Mouse (Mus musculus) hindlimb bud, embryonic 11.5 days (tissue): ENCODE results near the gene Rpl10a.
"Not testable (repeated sequence)": the region's sequence is repeated elsewhere in the genome, so short reads cannot be mapped to it uniquely, and the experiment has no call there.

Experiments
- DNase-seq: peaks from one replicate; pipeline ENCODE4 v3.0.0-alpha.2; 2012; ENCODE audit warnings: low read depth, low spot score; ENCODE audit errors: extremely low spot score

Rpl10a gene

DNA sequence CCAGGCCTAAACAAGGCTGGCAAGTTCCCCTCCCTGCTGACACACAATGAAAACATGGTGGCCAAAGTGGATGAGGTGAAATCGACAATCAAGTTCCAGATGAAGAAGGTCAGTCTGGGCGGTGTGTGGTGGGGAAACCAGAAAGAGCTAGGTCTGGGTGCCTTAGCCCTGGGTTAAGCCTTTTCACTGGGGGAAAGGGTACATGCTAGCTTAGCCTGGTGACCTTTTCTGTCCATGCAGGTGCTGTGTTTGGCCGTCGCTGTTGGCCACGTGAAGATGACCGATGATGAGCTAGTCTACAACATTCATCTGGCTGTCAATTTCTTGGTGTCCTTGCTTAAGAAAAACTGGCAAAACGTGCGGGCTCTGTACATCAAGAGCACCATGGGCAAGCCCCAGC is 2.3 kb downstream of the Rpl10a start:
- DNase-seq: not testable (repeated sequence)

GRCm38 (mm10) chr17:28331241-28332112 is 3.2 kb downstream of the Rpl10a start:
- no peak for DNase-seq

DNA sequence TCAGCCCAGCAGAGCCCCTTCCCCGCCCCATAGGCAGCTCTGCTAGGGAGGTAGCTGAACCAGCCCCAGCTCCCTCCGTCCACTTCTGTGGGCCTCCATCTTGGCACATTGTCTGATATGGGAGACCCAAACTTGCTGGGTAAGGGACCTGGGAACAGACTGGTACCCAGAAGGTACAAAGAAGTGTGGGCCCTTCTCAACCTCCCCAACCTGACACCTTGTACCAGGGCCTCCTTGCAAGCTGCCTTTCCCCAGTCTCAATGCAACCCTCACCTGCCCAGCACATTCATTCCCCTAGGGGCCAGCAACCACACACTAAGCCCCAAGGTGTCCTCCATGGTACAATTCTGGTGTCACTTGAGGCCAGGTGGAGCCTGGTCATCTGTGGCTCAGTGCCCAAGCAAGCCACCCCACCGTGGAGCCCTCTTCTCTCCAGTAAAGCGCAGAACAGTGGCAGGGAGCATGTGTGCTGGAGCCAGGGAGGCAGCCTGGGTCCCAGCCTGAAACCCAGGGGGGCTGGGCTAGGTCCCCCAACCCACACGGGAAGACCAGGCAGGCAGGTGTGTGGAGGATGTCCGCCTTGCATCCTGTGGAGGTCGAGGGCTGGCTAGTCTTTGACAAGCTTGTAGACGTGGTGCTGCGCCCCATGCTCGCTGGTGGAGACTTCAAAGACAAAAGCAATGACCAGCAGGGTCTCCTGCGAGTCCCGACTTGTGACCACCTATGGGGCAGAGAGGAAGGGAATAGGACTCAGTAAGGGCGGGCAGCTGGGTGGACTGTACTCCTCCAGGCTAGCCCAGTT is 4.0 kb downstream of the Rpl10a start:
- no peak for DNase-seq

DNA sequence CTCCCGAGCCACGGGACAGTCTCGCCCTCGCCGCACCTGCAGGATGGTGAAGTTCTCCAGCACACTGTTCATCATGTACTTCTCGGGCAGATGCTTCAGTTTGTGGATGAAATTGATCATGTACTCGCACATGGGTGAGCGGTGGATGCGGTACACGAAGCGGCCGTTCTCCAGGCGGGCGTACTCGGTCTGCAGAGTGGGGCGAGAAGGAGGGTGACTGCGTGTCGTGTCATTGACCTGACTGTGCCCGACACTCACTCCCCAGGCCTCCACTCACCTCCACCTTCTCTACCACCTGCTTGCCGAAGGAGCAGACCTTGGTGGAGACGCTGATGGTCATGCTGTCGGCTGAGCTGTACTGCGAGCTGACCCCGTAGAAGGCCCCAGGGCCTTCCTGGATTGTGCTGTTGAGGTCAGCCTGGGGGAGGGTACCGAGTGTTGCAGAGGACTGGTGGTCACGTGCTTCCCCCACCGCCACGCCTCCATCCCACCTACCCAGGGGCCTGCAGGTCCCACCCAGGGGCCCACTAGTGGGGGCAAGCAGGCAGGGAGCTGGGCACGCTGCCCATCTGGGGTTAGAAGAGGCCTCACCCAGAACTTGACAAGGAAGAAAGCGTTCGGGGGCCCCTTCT is 4.8 kb downstream of the Rpl10a start:
- no peak for DNase-seq

GRCm38 (mm10) chr17:28335267-28335666 is 7.0 kb downstream of the Rpl10a start:
- no peak for DNase-seq

GRCm38 (mm10) chr17:28337547-28337946 is 9.3 kb downstream of the Rpl10a start:
- no peak for DNase-seq

DNA sequence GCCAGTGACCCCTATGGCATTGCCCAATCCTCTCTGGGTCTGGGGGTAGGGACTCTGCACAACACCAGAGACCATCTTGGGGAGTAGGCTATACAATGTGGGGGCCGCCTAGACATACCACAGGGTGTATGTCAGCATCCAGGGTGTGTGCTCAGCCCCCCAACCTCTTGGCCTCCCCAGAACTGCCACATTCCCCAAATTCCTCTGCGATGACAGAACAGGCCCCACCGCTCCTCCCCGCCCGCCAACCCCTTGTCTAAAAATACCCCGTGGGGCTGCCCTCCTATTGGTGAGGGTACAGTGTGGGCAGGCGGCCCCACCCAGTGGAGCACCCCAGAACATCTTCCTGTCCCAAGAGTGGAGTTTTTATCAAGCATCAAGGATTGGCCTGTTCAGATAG is 12.3 kb downstream of the Rpl10a start:
- DNase-seq: no peak

GRCm38 (mm10) chr17:28341091-28341490 is 12.8 kb downstream of the Rpl10a start:
- no peak for DNase-seq

GRCm38 (mm10) chr17:28344050-28344607 is 15.9 kb downstream of the Rpl10a start:
- DNase-seq: no peak

DNA sequence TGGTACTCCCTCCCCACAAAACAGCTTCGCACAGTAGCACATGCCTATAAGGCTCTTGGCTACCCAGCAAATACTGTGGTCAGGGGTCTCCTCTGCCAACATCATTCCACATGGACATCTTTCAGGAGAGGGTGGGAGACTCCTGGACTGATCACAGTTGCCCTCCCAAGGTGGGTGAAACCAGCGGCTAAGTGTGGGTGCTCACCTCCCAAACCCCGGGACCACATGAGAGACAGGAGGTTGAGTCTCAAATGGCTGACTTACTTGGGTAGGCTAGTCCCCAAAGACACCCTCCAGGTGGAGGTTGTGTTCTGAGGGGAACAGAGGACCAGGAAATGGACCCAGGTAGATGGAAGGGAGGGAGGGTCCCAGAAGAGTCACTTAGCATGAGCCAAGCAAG is 16.4 kb downstream of the Rpl10a start:
- no peak for DNase-seq

DNA sequence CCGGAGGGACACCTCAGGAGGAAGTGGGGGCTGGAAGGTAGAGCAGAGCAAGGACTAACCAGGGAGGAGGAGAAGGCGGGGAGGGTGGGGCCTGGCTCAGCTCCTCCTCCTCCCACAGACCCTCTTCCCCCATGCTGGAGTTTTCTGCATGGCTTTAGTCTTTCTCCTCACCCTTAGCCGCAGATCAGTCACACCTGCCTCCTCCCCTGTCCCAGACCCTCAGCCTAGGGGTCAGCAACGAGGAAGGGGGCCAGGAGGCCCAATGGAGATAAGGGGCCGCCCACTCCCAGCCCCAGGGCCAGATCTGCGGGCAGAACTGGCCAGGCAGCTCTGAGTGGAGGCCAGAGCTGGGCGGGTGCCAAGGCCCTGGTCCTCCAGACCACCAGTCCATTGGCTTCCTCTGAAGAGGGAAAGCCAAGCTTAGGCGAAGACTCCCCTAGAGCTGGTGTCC is 17.0 kb downstream of the Rpl10a start:
- DNase-seq: no peak

GRCm38 (mm10) chr17:28345882-28346281 is 17.6 kb downstream of the Rpl10a start:
- no peak for DNase-seq

DNA sequence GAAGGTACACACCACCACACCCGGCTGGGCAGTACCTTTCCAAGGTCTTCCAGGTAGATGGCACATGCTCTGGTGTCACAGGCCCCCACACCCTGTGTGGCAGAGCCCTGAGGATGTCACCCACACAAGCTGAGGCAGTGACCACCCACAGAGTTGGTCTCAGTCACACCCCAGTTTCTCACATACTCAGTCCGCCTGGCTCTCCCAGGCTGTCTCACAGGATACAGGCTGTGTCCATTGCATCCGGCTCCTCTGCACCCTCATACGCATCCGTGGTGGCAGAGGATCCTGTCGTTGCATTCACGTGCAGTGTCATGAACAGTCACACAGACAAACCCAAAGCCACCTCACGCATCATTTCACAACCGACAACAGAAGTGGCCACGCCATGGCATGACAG is 19.1 kb downstream of the Rpl10a start:
- no peak for DNase-seq

- DNase-seq: no peak
These were observed 19.9 kb downstream of the Rpl10a start for GRCm38 (mm10) chr17:28348211-28348610.

DNA sequence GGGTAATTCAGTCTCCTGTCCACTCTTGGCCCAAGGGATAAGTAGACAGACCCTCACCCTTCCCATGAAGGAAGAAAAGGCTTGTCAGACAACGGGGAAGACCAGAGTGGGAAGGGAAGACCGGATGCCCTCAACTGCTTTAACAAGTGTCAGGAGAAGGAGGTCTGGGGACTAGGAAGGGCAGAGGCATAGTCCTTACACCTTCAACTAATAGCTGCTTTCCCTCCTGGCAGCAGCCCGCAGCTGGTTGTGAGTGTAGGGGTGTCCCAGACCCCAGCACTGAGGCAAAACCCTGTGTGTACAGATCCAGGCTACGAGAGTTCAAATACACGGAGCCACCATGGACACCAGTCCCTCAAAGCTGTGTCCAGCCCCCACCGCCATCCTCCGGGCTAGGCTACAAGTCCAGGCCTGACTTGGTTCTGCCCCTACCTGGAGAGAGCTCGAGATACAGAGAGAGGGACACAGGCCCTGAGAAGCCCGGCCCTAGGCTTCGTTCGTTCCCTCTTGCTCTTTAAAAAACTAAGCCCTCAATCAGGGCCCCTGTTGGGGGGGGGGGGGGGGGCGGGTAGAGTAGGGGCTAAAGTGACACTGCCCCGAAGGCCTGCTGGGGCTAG is 21.1 kb downstream of the Rpl10a start:
- no peak for DNase-seq

GRCm38 (mm10) chr17:28349901-28350465 is 21.7 kb downstream of the Rpl10a start:
- DNase-seq: no peak

DNA sequence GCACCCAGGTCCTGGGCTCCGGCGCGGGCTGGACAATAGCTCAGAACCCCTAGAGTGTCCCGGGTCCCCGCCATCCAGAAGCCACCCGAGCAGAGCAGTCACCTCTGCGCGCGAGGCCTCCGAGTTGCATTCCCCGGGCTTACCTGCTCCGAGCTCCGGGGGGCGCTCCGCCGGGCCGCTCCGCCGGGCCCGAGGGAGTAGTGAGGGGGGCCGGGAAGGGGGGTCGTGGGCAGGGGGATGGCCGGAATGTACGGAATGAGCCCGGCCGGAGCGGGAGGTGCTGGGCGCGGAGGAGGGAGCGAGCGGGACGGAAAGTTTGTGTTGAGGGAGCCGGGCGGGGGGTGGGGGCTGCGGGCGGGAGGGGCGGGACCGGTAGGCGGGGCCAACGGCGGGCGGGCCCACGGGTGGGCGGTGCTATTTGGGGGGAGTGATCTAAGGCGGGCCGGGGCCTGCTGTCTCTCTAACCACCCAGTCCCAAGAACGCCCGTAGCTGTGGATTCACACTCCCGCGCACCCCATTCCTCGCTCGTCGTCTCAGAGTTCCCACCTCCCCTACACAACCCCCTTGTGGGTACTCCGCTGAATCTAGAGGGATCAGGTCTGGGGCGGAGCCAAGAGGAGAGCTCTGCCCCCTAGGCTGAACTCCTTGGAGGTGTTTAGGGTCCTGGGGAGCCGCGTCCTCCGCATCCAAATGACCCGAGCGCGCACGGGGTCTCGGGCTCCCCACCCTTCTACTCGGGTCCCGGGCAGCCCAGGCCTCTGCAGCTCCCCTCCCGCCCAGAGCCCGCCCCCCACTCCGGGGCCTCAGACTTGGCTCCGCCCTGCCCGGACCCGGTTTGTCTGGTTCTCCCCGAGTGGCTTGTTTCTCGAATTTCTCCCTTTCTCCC is 22.4 kb downstream of the Rpl10a start, which contains the start of gene Tead3:
Tead3 (minus strand) TSS at position 352 of the 887 bp plus-strand sequence.
- no peak for DNase-seq

DNA sequence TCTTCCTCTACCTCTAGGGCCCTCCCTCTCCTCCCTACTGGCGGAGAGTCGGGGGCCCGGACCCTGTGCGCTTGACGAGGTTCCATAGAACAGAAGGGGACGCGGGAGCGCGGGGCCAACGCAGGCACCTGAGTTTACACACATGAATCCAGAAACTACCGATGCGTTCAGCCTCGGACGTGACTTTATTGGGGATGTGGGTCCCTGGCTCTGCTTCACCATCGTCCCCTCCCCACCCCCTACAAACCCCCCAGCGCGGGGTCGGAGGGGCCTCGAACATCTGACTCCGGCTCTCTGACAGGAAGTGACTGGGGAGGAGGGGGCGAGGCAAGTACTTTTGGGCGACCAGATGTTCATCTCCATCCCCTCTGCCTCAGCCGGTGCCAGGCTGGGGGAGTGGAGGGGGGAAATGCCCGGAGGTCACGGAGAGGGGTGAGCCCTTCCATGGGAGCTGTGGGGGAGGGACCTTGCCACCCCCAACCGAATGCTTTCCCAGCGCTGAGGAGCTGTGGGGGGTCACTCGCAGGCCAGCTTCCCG is 23.2 kb downstream of the Rpl10a start:
- DNase-seq: no peak

GRCm38 (mm10) chr17:28352018-28352417 is 23.7 kb downstream of the Rpl10a start:
- DNase-seq: no peak
